Mouse (Mus musculus) frontal cortex, adult (tissue): Measurements from ENCODE around the gene Phlda1.
A peak's percentile ranks its signal among the peaks of the same experiment; 100 is the strongest.

ENCODE experiments used
- ATAC-seq: cut with Nextera tagmentation; 2 replicates; pipeline ENCODE4 v1.9.2; 2017; ENCODE audit warnings: mild to moderate bottlenecking, moderate library complexity, mixed read lengths; ENCODE audit not compliant: low TSS enrichment

The Phlda1 gene

DNA sequence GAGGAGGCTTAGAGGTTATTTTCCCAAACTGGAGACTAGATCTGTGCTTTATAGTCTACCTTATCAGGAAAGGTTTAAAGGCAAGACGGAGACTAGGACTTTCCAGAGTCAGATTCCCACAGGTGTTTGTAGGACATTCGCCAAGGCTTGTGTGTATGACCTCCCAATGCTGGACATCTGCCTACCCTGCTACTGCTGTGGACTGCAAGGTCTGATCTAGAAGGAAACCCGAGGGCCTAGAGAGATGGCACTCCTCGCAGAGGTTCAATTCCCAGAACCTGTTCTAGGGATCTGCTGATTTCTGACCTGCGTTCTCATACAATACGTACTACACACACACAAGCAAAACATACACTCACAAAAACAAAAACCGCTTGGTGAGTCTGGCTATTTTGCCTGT is 680 bp upstream of the Phlda1 start:
- no peak for ATAC-seq

DNA sequence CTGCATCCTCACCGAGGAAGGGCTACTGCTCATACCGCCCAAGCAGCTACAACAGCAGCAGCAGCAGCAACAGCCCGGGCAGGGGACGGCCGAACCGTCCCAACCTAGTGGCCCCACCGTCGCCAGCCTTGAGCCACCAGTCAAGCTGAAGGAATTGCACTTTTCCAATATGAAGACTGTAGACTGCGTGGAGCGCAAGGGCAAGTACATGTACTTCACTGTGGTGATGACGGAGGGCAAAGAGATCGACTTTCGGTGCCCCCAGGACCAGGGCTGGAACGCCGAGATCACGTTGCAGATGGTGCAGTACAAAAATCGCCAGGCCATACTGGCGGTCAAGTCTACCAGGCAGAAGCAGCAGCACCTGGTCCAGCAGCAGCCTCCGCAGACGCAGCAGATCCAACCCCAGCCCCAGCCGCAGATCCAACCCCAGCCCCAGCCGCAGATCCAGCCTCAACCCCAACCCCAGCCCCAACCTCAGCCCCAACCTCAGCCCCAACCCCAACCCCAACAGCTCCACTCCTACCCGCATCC is 907 bp downstream of the Phlda1 start:
- ATAC-seq, result peak; percentile 3; the same call in 1 of the 2 replicates

DNA sequence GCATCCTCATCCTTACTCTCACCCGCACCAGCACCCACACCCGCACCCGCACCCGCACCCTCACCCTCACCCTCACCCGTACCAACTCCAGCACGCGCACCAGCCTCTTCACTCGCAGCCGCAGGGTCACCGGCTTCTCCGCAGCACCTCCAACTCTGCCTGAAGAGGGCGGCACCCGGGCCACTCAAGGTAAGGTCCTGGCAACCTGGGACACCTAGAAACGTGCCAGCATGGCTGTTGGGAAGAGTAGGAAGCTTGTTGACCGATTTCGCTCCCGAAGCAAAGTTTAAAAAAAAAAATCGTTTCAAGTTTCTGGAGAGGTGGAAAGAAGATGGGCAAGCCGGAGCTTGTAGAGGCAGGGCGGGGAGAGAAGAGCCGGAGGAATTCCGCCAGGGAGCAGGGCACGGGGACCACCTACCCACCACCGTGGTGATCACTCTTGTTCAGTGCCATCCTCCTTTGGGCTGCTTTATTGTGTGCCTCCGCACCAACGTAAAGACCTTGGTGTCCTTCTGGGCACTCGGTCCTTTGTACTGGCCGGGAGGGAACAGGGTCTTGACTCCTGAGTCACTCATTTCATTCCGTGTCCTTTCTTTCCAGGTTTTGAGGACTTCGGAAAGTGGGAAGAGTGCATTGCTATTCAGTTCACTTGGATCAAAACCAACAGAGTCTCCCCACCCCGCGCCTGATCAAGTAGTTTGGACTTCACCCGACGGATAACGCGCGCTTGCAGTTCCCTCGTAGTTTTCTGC is 1.6 kb downstream of the Phlda1 start:
- 0 out of 2 replicates have a peak, but pooled peaks have one; percentile 2 for ATAC-seq

DNA sequence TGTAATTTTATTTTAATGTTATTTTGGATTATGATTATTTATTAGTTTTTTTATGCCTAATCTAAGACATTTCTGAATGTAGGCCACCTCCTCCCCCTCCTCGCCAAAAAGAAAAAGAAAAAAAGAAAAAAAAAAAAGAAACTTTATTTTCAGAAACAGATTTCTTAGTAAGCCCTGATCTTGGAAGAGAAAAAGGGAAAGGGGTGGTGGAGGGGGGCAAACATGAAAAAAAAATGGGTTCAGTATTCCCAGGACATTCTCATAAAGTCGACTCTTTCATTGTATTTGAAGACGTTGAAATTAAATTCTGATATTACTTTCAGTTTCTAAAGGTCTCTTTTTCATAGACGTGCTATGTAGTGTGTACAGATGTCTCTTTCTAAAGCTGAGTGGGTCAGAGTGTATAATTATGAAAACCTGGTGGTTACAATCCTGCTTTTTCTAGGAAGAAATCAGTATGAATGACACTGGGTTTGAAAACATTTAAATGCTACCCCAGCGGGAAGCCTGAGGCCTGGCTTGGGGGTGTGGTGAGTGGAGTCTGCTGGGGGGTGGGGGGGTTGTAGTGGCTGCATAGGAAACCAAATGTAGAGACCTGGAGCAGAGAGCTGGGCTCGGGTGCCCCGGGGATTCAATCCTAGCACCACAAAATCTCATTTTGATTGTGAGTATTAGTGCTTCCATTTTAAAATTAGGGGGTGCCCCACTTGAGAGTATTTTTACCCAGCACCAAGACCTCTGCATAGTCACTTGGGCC is 2.4 kb downstream of the Phlda1 start:
- ATAC-seq, result no peak

DNA sequence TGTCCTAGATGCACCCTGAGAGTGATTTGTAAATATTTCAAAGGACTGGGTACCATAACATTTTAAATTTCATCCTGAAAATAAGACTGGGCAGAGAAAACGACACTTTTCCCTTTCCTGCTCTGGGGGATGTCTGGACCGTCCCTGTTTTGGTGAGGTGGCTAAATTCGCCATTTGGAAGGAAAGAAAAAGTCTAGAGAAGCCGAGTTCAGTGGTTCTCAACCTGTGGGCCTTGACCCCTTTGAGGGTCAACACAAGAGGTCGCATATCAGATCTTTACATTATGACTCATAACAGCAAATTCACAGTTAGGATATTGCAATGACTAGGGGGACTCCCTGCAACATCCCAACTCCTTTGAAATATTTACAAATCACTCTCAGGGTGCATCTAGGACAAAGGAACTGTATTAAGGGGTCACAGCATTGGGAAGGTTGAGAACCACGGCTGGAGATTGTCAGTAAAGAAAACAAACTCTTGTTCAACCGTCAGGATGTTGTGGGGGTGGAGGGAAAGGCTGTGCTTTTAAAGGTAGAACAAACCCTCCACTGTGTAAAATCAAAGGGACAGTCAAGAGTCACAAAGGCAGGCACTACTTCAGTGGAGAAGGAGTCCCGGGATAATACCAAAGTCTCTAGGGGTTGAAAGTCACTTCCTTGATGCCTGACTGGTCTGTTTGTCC is 3.2 kb downstream of the Phlda1 start:
- no peak for ATAC-seq

DNA sequence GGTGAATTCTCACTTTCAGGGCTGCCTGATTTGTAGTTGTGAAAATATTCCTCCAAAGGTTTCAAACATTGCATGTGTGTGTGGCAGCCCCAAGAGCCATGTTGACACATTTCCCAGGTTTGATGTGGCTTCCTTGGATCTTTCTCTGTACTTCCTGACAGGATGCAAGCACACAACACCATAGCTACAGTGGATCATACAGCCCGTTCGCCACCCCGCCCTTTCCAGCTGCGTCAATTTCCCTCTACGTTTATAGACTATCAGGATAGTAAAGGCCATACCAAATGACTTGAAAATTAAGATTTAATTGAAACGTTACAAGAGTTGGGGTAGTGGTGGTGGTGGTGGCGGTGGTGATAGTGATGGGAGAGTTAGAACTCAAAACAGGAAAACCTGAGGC is 3.9 kb downstream of the Phlda1 start:
- no peak for ATAC-seq

DNA sequence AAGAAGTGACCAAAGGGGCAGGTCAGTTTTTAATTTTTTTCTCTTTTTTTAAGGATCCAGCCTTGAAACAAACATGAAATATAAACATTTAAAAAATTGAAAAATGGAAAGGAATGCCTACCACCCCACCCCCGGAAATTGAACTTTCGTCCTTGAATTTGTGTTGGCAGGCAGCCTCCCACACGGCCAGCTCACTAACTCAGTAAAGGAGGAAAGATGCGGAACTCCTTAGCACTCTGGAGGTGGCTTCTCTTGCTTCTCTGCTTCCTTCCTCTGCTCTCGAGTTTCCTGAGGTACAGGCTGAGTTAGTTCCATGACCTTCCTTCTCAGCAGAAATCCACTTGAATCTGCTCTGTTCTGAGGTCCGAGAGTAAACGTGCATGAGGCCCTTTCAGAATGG is 4.7 kb downstream of the Phlda1 start:
- no peak for ATAC-seq

DNA sequence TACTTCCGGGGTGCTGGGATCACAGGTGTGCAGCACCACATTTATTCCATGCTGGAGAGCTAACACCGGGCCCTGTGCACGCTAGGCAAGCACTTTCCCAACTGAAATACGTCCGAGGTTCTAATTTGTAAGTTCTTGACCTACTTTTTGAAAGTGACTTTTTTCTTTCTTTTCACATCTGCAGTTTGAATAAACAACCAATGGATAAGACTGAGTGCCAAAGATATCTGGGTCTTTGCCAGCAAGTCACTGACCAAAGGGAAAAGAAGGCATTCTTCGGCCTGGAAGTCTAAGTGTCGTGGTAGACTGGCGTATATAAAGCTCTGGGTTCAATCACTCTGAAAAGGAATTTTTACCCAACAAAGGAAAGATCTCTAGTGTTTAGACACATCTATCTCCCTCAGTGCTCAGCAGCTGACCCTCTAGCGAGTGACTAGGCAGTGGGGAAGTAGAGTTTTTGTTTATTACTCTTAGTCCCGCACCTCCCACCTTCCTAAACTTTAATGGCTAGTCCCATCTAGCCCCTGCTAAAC is 6.0 kb downstream of the Phlda1 start:
- ATAC-seq, result no peak

DNA sequence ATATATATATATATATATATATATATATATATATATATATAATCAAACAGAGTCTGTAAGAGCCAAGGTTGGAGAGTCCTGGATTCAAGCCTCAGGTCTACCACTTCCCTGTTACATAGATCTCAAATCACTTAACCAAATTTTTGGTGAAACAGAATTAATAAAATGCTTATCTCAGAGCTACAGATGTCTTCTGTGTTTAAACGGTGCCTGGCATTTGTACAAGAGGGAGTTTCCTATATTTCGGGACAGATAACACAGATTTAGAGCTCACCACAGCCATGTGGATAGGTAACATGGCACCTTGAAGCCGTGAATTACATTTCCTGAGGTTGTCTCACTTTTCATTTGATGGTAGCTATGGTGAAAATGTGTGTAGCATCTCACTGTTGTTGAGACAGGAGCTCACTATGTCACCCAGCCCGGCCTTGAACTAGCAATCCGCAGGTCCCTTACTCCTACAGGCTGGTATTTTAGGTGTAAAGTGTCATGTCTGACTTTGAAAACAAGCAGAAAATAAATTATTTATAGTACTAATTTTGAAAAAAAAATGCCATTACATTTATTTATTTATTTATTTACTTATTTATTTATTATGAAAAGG is 8.3 kb downstream of the Phlda1 start:
- no peak for ATAC-seq

DNA sequence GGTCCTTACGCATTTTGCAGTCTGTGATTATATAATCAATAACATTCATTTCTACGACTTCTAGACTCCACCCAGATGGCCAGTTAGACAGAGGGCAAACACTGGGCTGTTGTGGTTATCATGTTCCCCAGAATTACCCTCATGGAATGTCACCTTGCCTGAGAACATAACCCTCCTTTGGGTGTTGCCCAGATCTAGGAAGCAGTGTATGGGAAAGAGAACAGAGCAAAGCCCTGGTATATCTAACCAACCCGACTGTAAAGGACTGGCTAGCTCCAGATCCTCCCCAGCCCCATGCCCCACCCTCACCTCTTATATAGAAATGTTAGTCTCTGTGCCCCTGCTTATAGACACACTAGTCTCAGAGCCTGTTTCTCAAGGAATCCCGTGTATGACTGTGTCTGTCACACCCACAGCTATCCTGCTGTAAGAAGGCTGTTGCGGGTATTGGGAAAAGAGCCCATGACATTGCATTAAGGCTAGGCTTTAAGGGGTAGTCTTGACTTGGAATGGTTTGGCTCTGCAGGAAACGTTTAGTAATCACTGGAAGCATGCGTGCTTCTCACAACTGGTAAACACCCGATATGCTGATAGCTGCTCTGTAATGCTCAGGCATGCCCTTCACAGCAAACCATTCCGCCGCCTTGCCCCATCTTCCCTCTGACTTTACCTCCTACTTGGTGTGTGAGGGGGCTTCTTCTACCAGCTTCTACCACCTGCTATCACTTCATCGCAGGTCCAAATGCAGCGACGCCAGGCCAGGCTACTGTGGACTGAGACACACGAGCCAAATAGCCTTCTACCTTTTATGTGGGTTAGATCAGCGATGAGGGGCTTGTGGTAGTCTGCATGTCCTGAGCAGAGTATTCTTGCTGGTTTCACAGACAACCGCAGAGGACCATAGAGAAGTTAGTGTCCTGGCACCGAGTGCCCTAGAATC is 9.3 kb downstream of the Phlda1 start:
- ATAC-seq, result no peak

DNA sequence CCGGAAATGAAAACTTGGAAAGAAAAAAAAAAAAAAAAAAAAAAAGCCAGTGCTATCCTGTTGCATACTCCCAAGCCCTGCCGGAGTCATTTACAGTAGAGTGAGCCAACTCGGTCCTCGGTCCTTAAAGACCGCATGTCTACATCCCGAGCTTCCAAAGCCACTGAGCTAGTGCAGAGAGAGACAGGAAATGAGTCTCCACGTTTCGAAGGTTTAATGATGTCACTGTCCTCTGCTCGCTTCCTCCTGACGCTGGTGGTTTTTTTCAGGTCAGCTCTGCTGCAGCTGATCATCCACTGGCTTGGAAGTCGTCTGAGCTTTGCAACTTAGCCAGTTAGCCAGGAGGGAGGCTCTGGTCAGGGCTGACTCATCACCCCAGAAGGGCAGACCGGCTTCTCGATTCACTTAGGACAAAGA is 10.1 kb downstream of the Phlda1 start:
- ATAC-seq, result peak; percentile 44; the same call in 1 of the 2 replicates

DNA sequence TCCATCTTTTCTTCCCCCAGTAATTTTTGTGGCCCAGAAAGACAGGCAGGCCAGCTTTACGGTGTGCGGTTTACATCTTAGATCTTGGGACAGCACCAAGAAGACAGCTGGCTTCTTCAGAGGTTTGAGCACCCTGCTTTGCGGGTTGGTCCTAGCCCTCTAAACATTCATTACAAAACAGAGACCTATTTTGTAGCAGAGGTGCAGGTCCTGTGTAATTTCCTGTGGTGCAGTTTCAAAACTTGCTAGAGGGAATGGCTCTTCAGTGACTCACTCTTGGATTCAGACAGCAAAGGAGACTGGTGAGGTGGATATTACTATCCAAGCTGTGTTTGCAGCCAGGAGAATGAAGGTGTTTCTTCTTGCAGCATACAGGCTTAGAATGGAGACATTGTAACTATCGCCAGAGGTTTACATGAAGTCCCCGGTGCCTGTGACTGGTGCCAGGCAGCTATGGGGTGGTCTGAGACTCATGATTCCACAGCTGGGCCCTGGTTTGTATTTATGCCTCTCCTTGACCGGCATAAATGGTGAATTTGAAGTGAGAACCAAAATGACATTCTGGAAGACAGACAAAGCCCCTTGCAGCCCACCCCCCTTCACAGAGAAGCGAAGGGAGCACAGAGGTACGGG is 10.8 kb downstream of the Phlda1 start:
- ATAC-seq, result no peak

DNA sequence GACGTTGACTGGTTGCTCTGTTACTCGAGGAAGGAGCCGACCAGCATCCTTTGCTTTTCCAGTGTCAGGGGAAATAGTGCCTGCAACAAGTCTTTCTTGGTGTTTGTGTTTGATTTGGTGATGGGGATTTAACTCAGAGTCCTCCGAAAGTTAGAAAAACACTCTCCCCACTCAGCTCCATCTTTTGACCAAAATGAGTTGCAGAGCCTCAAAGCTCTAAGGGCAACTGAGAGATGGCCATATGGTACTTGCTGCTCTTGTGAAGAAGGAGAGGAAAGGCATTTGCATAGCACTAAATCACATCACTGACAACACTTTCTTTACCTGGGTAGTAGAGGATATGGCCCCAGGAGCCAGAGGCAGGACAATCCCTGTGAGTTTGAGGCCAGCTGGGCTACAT is 12.3 kb downstream of the Phlda1 start:
- ATAC-seq, result no peak

DNA sequence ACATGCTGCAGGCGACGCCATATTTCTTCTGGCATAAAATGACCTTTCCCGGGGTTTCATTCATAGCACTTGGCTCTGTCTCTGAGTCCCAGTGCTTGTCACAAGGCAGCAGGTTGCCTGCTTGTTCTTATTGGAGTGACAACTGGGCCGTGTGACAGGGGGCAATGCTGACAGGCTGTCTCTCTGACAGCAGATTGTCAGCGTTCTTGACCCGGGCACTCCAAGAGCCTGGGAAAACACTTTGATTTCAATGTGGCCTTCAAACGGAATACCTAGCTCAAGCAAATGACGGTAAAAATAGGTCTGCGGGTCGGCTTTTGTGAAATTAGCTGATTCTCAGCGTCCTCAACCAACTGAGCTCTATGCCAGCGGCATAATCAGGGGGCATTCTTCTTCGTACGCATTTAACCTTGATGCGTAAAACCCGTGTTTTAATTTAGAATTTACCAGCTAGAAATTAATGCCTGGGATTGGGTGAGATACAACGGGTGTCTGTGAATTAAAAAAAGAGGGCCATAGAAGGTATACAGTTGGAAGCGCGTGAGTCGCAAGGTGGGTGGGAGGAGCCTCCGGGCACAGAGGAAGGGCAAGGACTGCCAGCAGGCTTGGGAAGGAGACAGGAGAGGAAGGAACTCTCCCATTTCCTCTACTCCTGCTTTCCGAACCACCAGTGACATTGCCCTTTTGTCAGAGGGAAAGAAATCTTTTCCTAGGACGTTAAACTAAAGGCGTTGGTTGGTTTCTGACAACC is 13.7 kb downstream of the Phlda1 start:
- ATAC-seq, result peak; percentile 58

DNA sequence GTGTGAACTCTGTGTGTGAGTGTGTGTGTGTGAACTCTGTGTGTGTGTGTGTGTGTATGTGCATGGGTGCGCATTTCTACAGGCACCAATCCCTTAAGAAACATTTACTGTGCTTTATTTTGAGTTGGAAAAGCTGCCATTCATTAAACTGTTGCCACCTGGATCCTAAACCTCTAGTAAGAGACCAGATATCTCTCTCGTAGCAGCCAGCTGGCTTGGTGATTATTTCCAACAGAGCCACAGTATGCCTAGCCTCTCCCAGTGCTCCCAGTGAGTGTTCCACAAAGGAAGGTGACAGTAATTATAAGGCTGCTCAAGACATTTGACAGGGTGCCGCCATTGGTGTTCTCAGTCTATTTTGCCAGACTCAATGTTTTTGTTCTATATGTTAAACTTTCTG is 14.5 kb downstream of the Phlda1 start:
- no peak for ATAC-seq

DNA sequence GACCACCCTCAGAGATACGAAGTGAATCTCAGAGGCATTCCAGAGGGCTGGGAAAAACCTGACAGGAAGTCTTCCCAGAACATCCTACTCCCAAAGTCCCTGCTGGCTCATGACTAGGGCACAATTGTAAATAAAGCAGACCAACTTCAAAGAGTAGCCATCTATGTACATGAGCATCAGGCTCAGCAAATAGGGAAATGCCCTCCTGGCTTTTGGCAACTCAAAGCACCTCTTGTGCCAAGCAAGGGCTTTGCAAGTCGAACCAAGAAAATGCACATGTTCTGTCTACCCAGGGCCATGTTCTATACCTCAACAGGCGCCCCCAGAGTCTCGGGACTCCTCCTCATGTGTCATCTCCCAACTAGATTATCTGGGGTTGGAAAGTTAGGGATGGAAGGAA is 15.6 kb downstream of the Phlda1 start:
- no peak for ATAC-seq

DNA sequence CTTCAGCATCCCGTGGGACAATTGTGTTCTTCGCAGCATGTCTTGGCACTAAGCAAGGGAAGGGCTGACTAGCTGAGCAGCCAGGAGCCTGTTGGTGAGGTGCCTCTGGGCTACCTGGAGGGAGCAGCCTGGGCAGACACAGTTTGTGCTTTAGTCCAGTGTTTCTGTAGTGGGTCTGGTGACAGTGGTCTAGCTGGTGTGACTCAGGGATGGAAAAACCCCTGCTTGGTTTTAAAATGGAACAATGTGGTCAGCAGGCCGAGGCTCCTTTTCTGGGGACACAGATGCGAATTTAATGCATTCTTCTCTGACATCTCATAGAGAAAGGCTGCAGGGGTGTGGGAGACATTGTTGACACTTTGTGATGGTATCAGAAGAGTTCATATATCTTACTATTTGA is 16.1 kb downstream of the Phlda1 start:
- no peak for ATAC-seq

DNA sequence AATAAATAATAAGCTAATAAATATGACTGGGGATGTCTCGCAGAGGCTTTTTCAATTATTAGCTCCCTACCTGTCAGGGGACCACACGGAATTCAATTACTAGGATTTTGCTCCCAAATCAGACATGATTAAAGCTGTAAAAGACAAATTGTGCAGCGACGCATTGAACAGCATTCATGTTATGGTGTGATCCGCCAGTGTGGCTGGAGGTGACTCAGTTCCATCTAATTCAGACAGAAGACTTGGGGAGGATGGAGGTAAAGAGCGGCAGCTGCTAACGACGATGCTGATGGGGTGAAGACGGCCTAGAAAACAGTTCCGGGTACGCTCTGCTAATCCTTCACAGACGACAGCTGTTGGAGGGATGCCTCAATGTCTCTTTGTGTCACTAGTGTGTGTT is 17.8 kb downstream of the Phlda1 start:
- ATAC-seq, result no peak

DNA sequence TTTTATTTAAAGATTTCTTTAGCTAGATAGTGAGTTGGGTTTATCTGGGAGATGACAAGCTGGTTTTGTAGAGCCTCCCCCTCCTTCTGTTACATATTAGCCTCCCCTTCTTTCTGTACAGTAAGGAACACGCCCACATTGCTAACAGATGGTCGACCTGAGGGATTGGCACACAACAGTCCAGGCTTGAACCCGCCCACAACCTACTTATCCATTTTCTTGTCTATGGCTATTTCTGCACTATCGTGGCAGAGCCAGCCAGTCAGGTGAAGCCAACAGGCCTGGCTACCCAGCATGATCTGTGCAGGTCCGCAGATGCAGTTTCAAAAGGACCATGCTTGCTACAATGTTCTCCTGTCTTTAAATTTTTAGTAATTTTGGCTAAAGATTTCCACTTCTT is 21.0 kb downstream of the Phlda1 start:
- peak; percentile 86 for ATAC-seq
